Mouse (Mus musculus): ENCODE data around the gene Cenpm.

The Cenpm gene

DNA sequence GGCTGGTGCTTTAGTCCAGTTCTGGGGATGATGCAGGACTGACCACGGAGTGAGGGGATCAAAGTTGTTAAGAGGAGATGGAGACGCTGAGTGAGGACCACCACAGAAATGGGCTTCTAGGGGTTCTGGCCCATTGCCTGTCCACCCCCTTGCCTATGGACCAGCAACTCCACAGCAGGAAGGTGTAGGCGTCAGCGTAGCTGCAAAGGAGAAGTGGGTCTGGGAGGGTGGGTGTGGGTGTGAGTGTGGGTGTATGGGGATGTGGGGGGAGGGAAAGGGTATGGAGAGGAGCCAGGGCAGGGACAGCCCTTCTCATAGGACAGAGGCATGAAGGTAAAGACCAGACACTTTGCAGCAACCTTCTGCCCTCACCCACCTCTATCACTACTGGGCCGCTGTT, 18.8 kb downstream of the Cenpm start:
- ChIA-PET CTCF (interaction anchor here in 2 of 4 experiments (0.8 to 1.8 kb wide), 2 partner anchors 9 to 17 kb away, joined by 6 read pairs; no protein-coding TSS in a partner anchor), POLR2A (interaction anchor here in 3 of 4 experiments (0.8 to 10.2 kb wide), 10 partner anchors 8 to 210 kb away, joined by 3 to 117 read pairs (median 4); partner anchors contain the start of gene Srebf2 (in 1 of the 3))

- CTCF ChIA-PET = interaction anchor here (0.6 to 7.8 kb wide), 8 partner anchors 9 to 265 kb away, joined by 3 to 57 read pairs (median 4); no protein-coding TSS in a partner anchor
- POLR2A ChIA-PET = interaction anchor here (0.5 to 10.2 kb wide), 22 partner anchors 7 to 608 kb away, joined by 3 to 117 read pairs (median 4); partner anchors contain the start of genes Ccdc134 (in 1 of the 4) and Srebf2 (in 1 of the 4)
Measured at GRCm38 (mm10) chr15:82224602-82225215, 19.8 kb downstream of the Cenpm start.

- CTCF ChIA-PET = interaction anchor here (0.8 to 7.8 kb wide), 7 partner anchors 8 to 264 kb away, joined by 3 to 57 read pairs (median 6); no protein-coding TSS in a partner anchor
- POLR2A ChIA-PET = interaction anchor here in 3 of 4 experiments (0.5 to 10.2 kb wide), 25 partner anchors 7 to 824 kb away, joined by 3 to 117 read pairs (median 4); partner anchors contain the start of genes Srebf2 (in 2 of the 3), Ccdc134 (in 1 of the 3), St13 (in 1 of the 3) and Xpnpep3 (in 1 of the 3)
Measured at GRCm38 (mm10) chr15:82223657-82224601, 20.6 kb downstream of the Cenpm start, which contains the start of gene Tnfrsf13c. TSS of gene Tnfrsf13c (minus strand) at chr15:82224369.

DNA sequence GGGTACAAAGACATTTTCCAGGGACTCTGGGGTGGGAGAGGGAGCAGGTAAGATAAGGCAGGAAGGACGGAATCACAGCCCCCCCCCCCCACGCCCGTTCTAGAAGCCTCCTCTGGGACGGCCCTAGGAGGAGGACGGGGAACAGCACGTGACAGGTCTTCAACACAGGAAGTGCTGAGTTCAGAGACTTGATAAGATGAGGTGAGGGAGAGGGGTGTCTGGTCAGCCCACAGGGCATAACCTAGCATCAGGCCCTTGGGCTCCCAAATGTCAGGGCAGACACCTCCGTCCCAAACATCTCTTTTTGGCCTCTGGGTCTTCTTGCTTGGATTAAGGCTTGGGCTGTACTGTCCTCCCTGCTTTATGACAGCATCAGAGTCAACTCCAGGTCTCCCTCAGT, 21.3 kb downstream of the Cenpm start:
- POLR2A ChIA-PET = interaction anchor here in 3 of 4 experiments (0.6 to 10.2 kb wide), 9 partner anchors 8 to 823 kb away, joined by 3 to 117 read pairs (median 4); partner anchors contain the start of genes Srebf2 (in 1 of the 3), St13 (in 1 of the 3) and Xpnpep3 (in 1 of the 3)
- CTCF ChIA-PET = interaction anchor here in 3 of 4 experiments (1.0 to 7.8 kb wide), 5 partner anchors 8 to 158 kb away, joined by 5 to 57 read pairs (median 7); no protein-coding TSS in a partner anchor

DNA sequence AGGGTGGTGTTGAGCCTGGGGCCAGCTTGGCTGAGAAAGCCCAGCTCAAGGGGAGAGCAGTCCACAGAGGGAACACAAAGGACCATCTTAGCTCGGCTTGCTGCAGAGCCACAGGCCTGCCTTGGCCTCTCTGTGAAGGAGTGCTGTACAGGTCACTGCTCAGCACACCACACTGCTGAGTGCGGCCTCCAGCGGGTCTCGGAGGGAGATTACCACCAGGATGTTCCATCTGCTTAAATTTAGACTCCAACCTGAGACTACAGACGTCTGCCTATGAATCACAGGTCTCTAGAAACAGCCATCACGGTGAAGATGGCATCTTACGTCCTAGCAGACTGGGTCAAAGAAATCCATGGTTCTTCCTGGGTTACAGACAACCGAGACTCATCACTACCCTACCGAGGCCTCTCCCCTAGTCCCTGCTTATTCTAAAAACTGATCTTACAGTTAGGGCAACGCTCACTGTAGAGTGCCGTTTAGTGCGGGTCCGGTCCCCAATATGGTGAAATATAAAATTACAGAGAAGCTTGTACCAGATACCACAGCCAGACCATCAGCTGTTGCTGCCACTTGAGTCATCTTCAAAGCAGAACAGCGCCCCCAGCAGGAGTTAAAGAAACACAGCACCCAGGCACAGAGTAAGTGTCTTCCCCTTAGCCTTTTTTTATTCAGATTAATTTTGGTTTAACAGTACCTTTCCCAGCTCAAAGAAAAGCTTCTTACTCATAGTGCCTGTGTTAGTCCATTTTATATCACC, 23.3 kb downstream of the Cenpm start:
- ChIA-PET POLR2A (interaction anchor here (0.5 to 10.2 kb wide), 25 partner anchors 9 to 928 kb away, joined by 3 to 117 read pairs (median 4); partner anchors contain the start of genes Shisa8 (in 2 of the 4), Srebf2 (in 2 of the 4) and Poldip3 (in 1 of the 4)), CTCF (interaction anchor here (0.5 to 7.8 kb wide), 44 partner anchors 8 to 326 kb away, joined by 3 to 57 read pairs (median 4); partner anchors contain the start of genes 1500009C09Rik (in 2 of the 4), Shisa8 (in 2 of the 4) and Srebf2 (in 1 of the 4))

GRCm38 (mm10) chr15:82220003-82220675, 24.4 kb downstream of the Cenpm start:
- CTCF ChIA-PET = interaction anchor here in 3 of 4 experiments (0.6 to 7.8 kb wide), 15 partner anchors 13 to 1344 kb away, joined by 3 to 57 read pairs (median 4); partner anchors contain the start of gene Srebf2 (in 1 of the 3)
- POLR2A ChIA-PET = interaction anchor here in 3 of 4 experiments (0.6 to 10.2 kb wide), 18 partner anchors 11 to 80 kb away, joined by 3 to 117 read pairs (median 7); partner anchors contain the start of gene Srebf2 (in 1 of the 3)

DNA sequence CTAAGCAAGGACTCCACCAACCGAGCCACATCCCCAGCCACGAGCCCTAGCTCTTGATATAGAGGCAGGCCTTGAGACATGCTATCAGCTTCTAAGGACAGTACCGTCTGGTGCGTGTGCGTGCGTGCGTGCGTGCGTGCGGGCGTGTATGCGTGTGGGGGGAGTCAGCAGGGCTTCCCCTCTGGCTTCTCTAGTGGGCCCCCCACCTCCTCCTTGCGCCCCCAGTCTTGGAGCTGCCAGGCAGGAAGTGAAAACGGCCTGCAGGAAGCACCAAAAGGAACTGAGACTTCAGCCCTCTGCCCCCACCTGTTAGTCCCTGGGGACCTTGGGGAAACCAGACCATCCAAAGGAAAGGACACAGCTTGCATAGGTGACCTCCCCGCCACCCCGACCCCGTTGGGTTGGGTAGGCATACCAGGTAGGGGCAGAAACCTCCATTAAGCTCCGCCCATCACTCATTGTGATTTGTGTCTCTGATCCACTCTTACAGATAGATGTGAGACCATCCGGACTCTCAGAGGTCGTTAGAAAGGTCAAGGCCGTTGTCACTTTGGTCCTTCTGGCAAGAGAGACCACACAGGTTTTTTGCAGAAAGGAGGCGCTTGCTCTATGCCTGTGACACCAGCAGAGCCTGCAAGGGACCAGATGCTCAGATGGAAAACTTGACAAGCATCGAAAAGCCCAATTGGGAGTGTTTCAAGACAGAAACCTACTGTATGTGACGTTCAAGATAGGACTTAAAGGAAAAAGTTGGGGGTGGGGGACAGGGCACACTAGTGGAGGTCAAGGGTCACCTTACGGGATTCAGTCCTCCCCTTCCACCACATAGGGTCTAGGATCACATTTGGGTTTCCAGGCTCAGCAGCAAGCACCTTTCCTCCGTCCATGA, 25.5 kb downstream of the Cenpm start:
- ChIA-PET POLR2A (interaction anchor here (0.6 to 10.2 kb wide), 46 partner anchors 8 to 930 kb away, joined by 3 to 117 read pairs (median 4); partner anchors contain the start of genes Srebf2 (in 3 of the 4), Poldip3 (in 2 of the 4), Ccdc134 (in 1 of the 4) and Cenpm (in 1 of the 4)), CTCF (interaction anchor here (0.5 to 7.8 kb wide), 27 partner anchors 7 to 423 kb away, joined by 3 to 57 read pairs (median 4); partner anchors contain the start of gene Srebf2 (in 2 of the 4))

- CTCF ChIA-PET = interaction anchor here (0.5 to 7.8 kb wide), 32 partner anchors 8 to 422 kb away, joined by 3 to 57 read pairs (median 4); partner anchors contain the start of gene Srebf2 (in 1 of the 4)
- POLR2A ChIA-PET = interaction anchor here (0.6 to 10.2 kb wide), 53 partner anchors 8 to 931 kb away, joined by 3 to 117 read pairs (median 5); partner anchors contain the start of genes Srebf2 (in 3 of the 4), Ccdc134 (in 2 of the 4), Poldip3 (in 2 of the 4) and Cenpm (in 1 of the 4)
Measured at GRCm38 (mm10) chr15:82217980-82218379, 26.6 kb downstream of the Cenpm start.

GRCm38 (mm10) chr15:82217039-82217438, 27.5 kb downstream of the Cenpm start:
- ChIA-PET POLR2A (interaction anchor here (0.5 to 10.2 kb wide), 53 partner anchors 8 to 800 kb away, joined by 3 to 117 read pairs (median 4); partner anchors contain the start of genes Srebf2 (in 3 of the 4), Ccdc134 (in 2 of the 4), Cenpm (in 1 of the 4) and Naga (in 1 of the 4)), CTCF (interaction anchor here (0.6 to 7.8 kb wide), 27 partner anchors 10 to 1510 kb away, joined by 3 to 57 read pairs (median 5); partner anchors contain the start of gene Srebf2 (in 1 of the 4))

DNA sequence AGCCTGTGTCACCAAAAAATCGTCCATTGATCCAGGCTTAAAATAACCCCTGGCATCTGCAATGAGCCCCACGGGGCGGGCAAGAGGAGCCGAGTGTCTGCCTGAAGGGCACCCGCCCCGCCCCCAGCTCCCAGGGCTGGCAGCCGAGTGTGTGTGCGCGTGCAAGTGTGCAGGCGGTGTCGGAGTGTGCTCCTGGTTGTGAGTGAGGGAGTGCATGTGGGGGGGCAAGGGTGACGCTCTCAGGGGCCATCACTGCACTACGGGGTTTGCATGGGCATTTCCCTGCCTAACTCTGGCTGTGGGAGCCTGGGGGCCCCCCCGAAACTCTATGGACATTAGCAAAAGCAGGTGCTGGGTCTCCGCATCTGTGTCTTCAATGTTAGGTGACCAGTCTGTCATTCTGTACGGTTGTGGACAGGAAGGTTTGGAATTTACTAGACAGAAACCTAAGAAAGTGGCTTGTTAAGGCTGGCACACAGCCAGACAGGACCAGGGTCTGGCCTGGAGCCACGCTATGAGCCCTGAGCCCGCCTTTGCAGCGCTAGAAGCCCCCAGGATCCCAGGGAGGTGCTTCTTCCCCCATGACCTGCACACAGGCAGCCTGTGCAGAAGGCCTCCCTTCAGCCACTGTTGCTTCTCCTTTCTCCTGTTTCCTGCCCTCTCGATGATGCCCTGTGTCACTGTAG, 28.3 kb downstream of the Cenpm start:
- POLR2A ChIA-PET = interaction anchor here in 3 of 4 experiments (0.6 to 10.2 kb wide), 37 partner anchors 8 to 933 kb away, joined by 3 to 117 read pairs (median 6); partner anchors contain the start of genes Srebf2 (in 3 of the 3), Ccdc134 (in 2 of the 3), Cenpm (in 1 of the 3) and Poldip3 (in 1 of the 3)

GRCm38 (mm10) chr15:82215332-82216046, 29.1 kb downstream of the Cenpm start:
- ChIA-PET POLR2A (interaction anchor here (0.6 to 8.3 kb wide), 23 partner anchors 8 to 1259 kb away, joined by 3 to 85 read pairs (median 5); partner anchors contain the start of genes Srebf2 (in 2 of the 4), Ccdc134 (in 1 of the 4), Poldip3 (in 1 of the 4) and Tnfrsf13c (in 1 of the 4)), CTCF (interaction anchor here (0.5 to 2.1 kb wide), 8 partner anchors 21 to 761 kb away, joined by 3 to 11 read pairs (median 6); no protein-coding TSS in a partner anchor)

More for the DNA sequence above, 28.3 kb downstream of the Cenpm start:
- CTCF ChIA-PET = interaction anchor here (0.6 to 7.0 kb wide), 11 partner anchors 13 to 70 kb away, joined by 3 to 31 read pairs (median 5); partner anchors contain the start of gene Srebf2 (in 1 of the 4)

- CTCF ChIA-PET = interaction anchor here in 3 of 4 experiments (1.0 to 1.5 kb wide), 4 partner anchors 8 to 147 kb away, joined by 3 to 6 read pairs (median 4); no protein-coding TSS in a partner anchor
Measured at GRCm38 (mm10) chr15:82213222-82213621, 31.3 kb downstream of the Cenpm start.

GRCm38 (mm10) chr15:82212752-82213063, 31.8 kb downstream of the Cenpm start, which contains the start of gene Shisa8:
TSS of gene Shisa8 (minus strand) at chr15:82212815.
- ChIA-PET CTCF (interaction anchor here in 3 of 4 experiments (0.7 to 2.2 kb wide), 7 partner anchors 9 to 147 kb away, joined by 3 to 8 read pairs (median 4); no protein-coding TSS in a partner anchor), POLR2A (interaction anchor here (0.5 to 5.2 kb wide), 26 partner anchors 9 to 828 kb away, joined by 3 to 33 read pairs (median 4); partner anchors contain the start of genes Cenpm (in 1 of the 4) and Srebf2 (in 1 of the 4))

More at GRCm38 (mm10) chr15:82213222-82213621, 31.3 kb downstream of the Cenpm start:
- POLR2A ChIA-PET = interaction anchor here (0.5 to 5.2 kb wide), 22 partner anchors 8 to 70 kb away, joined by 3 to 33 read pairs (median 5); partner anchors contain the start of genes Srebf2 (in 1 of the 4) and Tnfrsf13c (in 1 of the 4)

Data from embryonic stem cell, embryonic (primary cell).